Mouse (Mus musculus) forebrain, embryonic 14.5 days (tissue): ENCODE results near the gene Qpct. TPM values are rescaled to one million over a fixed set of nuclear protein-coding genes. Genes with fewer than 3 reads are reported as not detected.

Experiments used
- ATAC-seq: fragments of 200-750 bp; cut with Nextera tagmentation; 2 replicates; pipeline ENCODE4 v1.8.0; 2017; ENCODE audit warnings: mild to moderate bottlenecking, moderate library complexity
- DNase-seq: peaks from one replicate; pipeline ENCODE4 v3.0.0-alpha.2; 2015; ENCODE audit warnings: low spot score
- H3K27ac ChIP-seq: fragments of 300-500 bp; sonication (generic); 2 replicates; pipeline ENCODE4 v1.5.1; 2014; ENCODE audit warnings: low read depth, mild to moderate bottlenecking, control low read depth, low read length, moderate library complexity
- H3K27me3 ChIP-seq: fragments of 300-500 bp; sonication (generic); replicated peaks from 2 replicates; pipeline ENCODE4 v1.6.1; 2014; ENCODE audit warnings: low read length, control low read depth, mixed read lengths; ENCODE audit not compliant: control insufficient read depth, insufficient read depth
- H3K36me3 ChIP-seq: fragments of 300-500 bp; sonication (generic); 2 replicates; pipeline ENCODE4 v1.6.1; 2014; ENCODE audit warnings: low read length, control low read depth; ENCODE audit not compliant: control insufficient read depth, insufficient read depth
- H3K4me1 ChIP-seq: fragments of 300-500 bp; sonication (generic); 2 replicates; pipeline ENCODE4 v1.6.1; 2014; ENCODE audit warnings: antibody characterized with exemption, low read length, control low read depth; ENCODE audit not compliant: control insufficient read depth, insufficient read depth
- H3K4me2 ChIP-seq: fragments of 300-500 bp; sonication (generic); 2 replicates; pipeline ENCODE4 v1.6.1; 2014; ENCODE audit warnings: mild to moderate bottlenecking, control low read depth, low read length
- H3K4me3 ChIP-seq: fragments of 300-500 bp; sonication (generic); 2 replicates; pipeline ENCODE4 v1.5.1; 2014; ENCODE audit warnings: low read depth, low read length, control low read depth
- H3K9ac ChIP-seq: fragments of 300-500 bp; sonication (generic); 2 replicates; pipeline ENCODE4 v1.6.1; 2014; ENCODE audit warnings: mild to moderate bottlenecking, low read length, control low read depth, moderate library complexity
- H3K9me3 ChIP-seq: fragments of 300-500 bp; sonication (generic); replicated peaks from 2 replicates; pipeline ENCODE4 v1.6.1; 2016; ENCODE audit warnings: low read length, control low read depth, mixed read lengths; ENCODE audit not compliant: control insufficient read depth
- WGBS: fragments of 180-500 bp; shearing (Covaris S2); extraction: QIAGEN DNeasy Blood & Tissue Kit; methylation state at CpG from one replicate; pipeline ENCODE4 v1.1.7; 2014; 5-methylcytosine and 5-hydroxymethylcytosine counted together
- polyA plus RNA-seq: library from polyadenylated mRNA; unstranded; fragments of >200 nt; fragmentation: Nextera tagmentation; extraction: Ambion mirVana; gene quantifications from 2 replicates; pipeline ENCODE4 v1.2.1, GENCODE M21; 2014

Qpct gene
- polyA plus RNA-seq, 1 experiment from 2014 or later: 13.4 TPM

GRCm38 (mm10) chr17:79060221-79060620, 8.5 kb downstream of the Qpct start:
- DNase-seq (no peak), ATAC-seq (no peak)
- Histone ChIP-seq H3K4me3 (no peak overlapping the region), H3K4me1 (no peaks in the 10 kb centered on the region), H3K27ac (no peak overlapping the region), H3K27me3 (no peaks in the 10 kb centered on the region), H3K9ac (no peak overlapping the region), H3K9me3 (no peaks in the 10 kb centered on the region), H3K4me2 (no peak overlapping the region), H3K36me3 (no peaks in the 10 kb centered on the region)
- WGBS: 67% methylated on average over 5 of the region's 5 CpGs

- no peaks in the 10 kb centered on the region for H3K27me3 ChIP-seq
- WGBS: 85% methylated on average over 1 of the region's 1 CpGs
- no peaks in the 10 kb centered on the region for H3K4me1 ChIP-seq
- H3K4me2 ChIP-seq: no peak overlapping the region
- no peak overlapping the region for H3K9ac ChIP-seq
- no peak overlapping the region for H3K27ac ChIP-seq
- ATAC-seq: no peak
- no peaks in the 10 kb centered on the region for H3K9me3 ChIP-seq
- no peaks in the 10 kb centered on the region for H3K36me3 ChIP-seq
- no peak for DNase-seq
- H3K4me3 ChIP-seq: no peak overlapping the region
Observed at GRCm38 (mm10) chr17:79064250-79064649, 12.5 kb downstream of the Qpct start.

GRCm38 (mm10) chr17:79068581-79068980, 16.9 kb downstream of the Qpct start:
- Histone ChIP-seq H3K9ac (no peak overlapping the region), H3K36me3 (no peaks in the 10 kb centered on the region), H3K4me3 (no peak overlapping the region), H3K9me3 (no peaks in the 10 kb centered on the region), H3K4me2 (no peak overlapping the region), H3K27ac (no peak overlapping the region), H3K27me3 (no peaks in the 10 kb centered on the region), H3K4me1 (no peaks in the 10 kb centered on the region)
- DNase-seq: no peak
- no peak for ATAC-seq
- 72% methylated on average over 7 of the region's 7 CpGs for WGBS

- Histone ChIP-seq H3K36me3 (no peaks in the 10 kb centered on the region), H3K4me3 (no peak overlapping the region), H3K27ac (no peak overlapping the region), H3K4me1 (no peaks in the 10 kb centered on the region), H3K4me2 (no peak overlapping the region), H3K9me3 (no peaks in the 10 kb centered on the region), H3K9ac (no peak overlapping the region), H3K27me3 (no peaks in the 10 kb centered on the region)
- ATAC-seq: no peak
- WGBS: 34% methylated on average over 4 of the region's 4 CpGs
- DNase-seq: no peak
Observed at GRCm38 (mm10) chr17:79069019-79069418, 17.3 kb downstream of the Qpct start.

- H3K4me3 ChIP-seq: no peak overlapping the region
- H3K9ac ChIP-seq: no peak overlapping the region
- H3K27ac ChIP-seq: no peak overlapping the region
- no peaks in the 10 kb centered on the region for H3K9me3 ChIP-seq
- no peaks in the 10 kb centered on the region for H3K36me3 ChIP-seq
- no peaks in the 10 kb centered on the region for H3K27me3 ChIP-seq
- H3K4me2 ChIP-seq: no peak overlapping the region
- DNase-seq: no peak
- WGBS: 90% methylated on average over 14 of the region's 14 CpGs
- no peaks in the 10 kb centered on the region for H3K4me1 ChIP-seq
- no peak for ATAC-seq
Observed at GRCm38 (mm10) chr17:79069766-79070480, 18.2 kb downstream of the Qpct start.

- H3K27me3 ChIP-seq: no peaks in the 10 kb centered on the region
Observed at GRCm38 (mm10) chr17:79071951-79072350, 20.2 kb downstream of the Qpct start.

GRCm38 (mm10) chr17:79076974-79077847, 25.5 kb downstream of the Qpct start:
- Histone ChIP-seq H3K36me3 (no peaks in the 10 kb centered on the region), H3K4me3 (no peak overlapping the region), H3K27ac (no peak overlapping the region), H3K9me3 (no peaks in the 10 kb centered on the region), H3K27me3 (no peaks in the 10 kb centered on the region), H3K4me2 (no peak overlapping the region), H3K9ac (no peak overlapping the region), H3K4me1 (no peaks in the 10 kb centered on the region)
- no peak for DNase-seq
- 71% methylated on average over 8 of the region's 8 CpGs for WGBS
- ATAC-seq: no peak

More at GRCm38 (mm10) chr17:79071951-79072350, 20.2 kb downstream of the Qpct start:
- Histone ChIP-seq H3K9me3 (no peaks in the 10 kb centered on the region), H3K4me1 (no peaks in the 10 kb centered on the region), H3K27ac (no peak overlapping the region), H3K36me3 (no peaks in the 10 kb centered on the region), H3K4me2 (no peak overlapping the region), H3K4me3 (no peak overlapping the region), H3K9ac (no peak overlapping the region)
- ATAC-seq (no peak), DNase-seq (no peak)
- 79% methylated on average over 11 of the region's 11 CpGs for WGBS

GRCm38 (mm10) chr17:79077848-79078146, 26.1 kb downstream of the Qpct start:
- Histone ChIP-seq H3K4me3 (no peak overlapping the region), H3K36me3 (no peaks in the 10 kb centered on the region), H3K4me1 (no peaks in the 10 kb centered on the region), H3K9ac (no peak overlapping the region), H3K27ac (no peak overlapping the region), H3K27me3 (no peaks in the 10 kb centered on the region), H3K4me2 (no peak overlapping the region), H3K9me3 (no peaks in the 10 kb centered on the region)
- DNase-seq: no peak
- no peak for ATAC-seq
- 62% methylated on average over 1 of the region's 1 CpGs for WGBS

- WGBS: 88% methylated on average over 8 of the region's 8 CpGs
- no peaks in the 10 kb centered on the region for H3K36me3 ChIP-seq
- H3K9ac ChIP-seq: no peak overlapping the region
- DNase-seq (no peak), ATAC-seq (no peak)
- H3K4me1 ChIP-seq: no peaks in the 10 kb centered on the region
- no peaks in the 10 kb centered on the region for H3K9me3 ChIP-seq
- no peak overlapping the region for H3K4me2 ChIP-seq
- H3K27ac ChIP-seq: no peak overlapping the region
- no peaks in the 10 kb centered on the region for H3K27me3 ChIP-seq
- H3K4me3 ChIP-seq: no peak overlapping the region
Observed at GRCm38 (mm10) chr17:79078248-79078647, 26.5 kb downstream of the Qpct start.
